Mouse (Mus musculus) embryonic facial prominence, embryonic 15.5 days (tissue): ENCODE measurements around the gene Arl6ip4. TPM values are rescaled to one million over a fixed set of nuclear protein-coding genes. Genes with fewer than 3 reads are reported as not detected.
A peak's percentile ranks its signal among the peaks of the same experiment; 100 is the strongest.

Source experiments
- ATAC-seq: fragments of 200-750 bp; cut with Nextera tagmentation; 2 replicates; pipeline ENCODE4 v1.8.0; 2017; ENCODE audit warnings: low read depth, moderate TSS enrichment; ENCODE audit not compliant: insufficient number of reproducible peaks, low FRiP score, low TSS enrichment
- H3K27ac ChIP-seq: fragments of 300-500 bp; sonication (generic); replicated peaks from 2 replicates; pipeline ENCODE4 v1.5.1; 2015; ENCODE audit warnings: mild to moderate bottlenecking, inconsistent platforms
- H3K27me3 ChIP-seq: fragments of 300-500 bp; sonication (generic); 2 replicates; pipeline ENCODE4 v1.6.1; 2015; ENCODE audit warnings: inconsistent platforms
- H3K36me3 ChIP-seq: fragments of 300-500 bp; sonication (generic); 2 replicates; pipeline ENCODE4 v1.6.1; 2015; ENCODE audit warnings: mild to moderate bottlenecking, inconsistent platforms
- H3K4me1 ChIP-seq: fragments of 300-500 bp; sonication (generic); 2 replicates; pipeline ENCODE4 v1.6.1; 2015; ENCODE audit warnings: inconsistent platforms
- H3K4me2 ChIP-seq: fragments of 300-500 bp; sonication (generic); replicated peaks from 2 replicates; pipeline ENCODE4 v1.6.1; 2015; ENCODE audit warnings: mild to moderate bottlenecking, inconsistent platforms
- H3K4me3 ChIP-seq: fragments of 300-500 bp; sonication (generic); replicated peaks from 2 replicates; pipeline ENCODE4 v1.5.1; 2015; ENCODE audit warnings: mild to moderate bottlenecking, inconsistent platforms
- H3K9ac ChIP-seq: fragments of 300-500 bp; sonication (generic); 2 replicates; pipeline ENCODE4 v1.6.1; 2015; ENCODE audit warnings: inconsistent platforms
- H3K9me3 ChIP-seq: fragments of 300-500 bp; sonication (generic); replicated peaks from 2 replicates; pipeline ENCODE4 v1.6.1; 2016; ENCODE audit warnings: inconsistent platforms
- WGBS: fragments of 180-500 bp; shearing (Covaris S2); methylation state at CpG from one replicate; pipeline ENCODE4 v1.1.7; 2015; 5-methylcytosine and 5-hydroxymethylcytosine counted together
- polyA plus RNA-seq: library from polyadenylated mRNA; unstranded; fragments of >200 nt; fragmentation: Nextera tagmentation; extraction: Ambion mirVana; gene quantifications from 2 replicates; pipeline ENCODE4 v1.2.1, GENCODE M21; 2015

Arl6ip4 gene
- polyA plus RNA-seq, 1 experiment from 2014 or later = 96.2 TPM

DNA sequence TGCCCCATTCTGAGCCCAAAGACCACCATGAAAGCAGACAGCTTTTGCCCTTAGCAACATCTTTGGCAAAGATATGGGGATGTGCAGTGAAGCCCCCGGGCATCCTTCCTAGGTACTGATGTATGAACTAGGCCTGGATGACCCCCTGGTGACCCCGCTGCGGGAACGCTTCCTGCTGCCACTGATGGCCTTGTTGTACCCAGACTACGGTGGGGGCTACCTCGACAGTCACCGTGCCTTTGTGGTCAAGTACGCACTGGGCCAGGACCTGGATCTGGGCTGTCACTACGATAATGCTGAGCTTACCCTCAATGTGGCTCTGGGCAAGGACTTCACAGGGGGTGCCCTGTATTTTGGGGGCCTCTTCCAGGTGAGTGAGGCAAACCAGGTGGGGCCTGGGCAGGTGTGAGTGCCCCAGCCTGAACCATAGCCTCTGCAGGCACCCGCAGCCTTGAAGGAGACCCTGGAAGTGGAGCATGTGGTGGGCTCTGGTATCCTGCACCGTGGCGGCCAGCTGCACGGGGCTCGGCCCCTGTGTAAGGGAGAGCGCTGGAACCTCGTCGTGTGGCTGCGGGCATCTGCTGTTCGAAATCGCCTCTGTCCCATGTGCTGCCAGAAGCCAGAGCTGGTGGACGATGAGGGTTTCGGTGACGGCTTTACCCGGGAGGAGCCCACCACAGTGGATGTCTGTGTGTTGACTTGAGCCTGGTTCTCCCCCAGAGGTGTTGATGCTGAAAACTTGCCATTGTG lies 1.4 kb upstream of the Arl6ip4 start:
- Histone ChIP-seq H3K27ac (no peak overlapping the region), H3K4me1 (peaks cover 48% of the 10 kb centered on the region), H3K9ac (no peak overlapping the region), H3K4me3 (no peak overlapping the region), H3K27me3 (no peaks in the 10 kb centered on the region), H3K36me3 (peaks cover 33% of the 10 kb centered on the region), H3K9me3 (no peaks in the 10 kb centered on the region), H3K4me2 (no peak overlapping the region; the same call in 1 of the 2 replicates)
- ATAC-seq = no peak
- WGBS = 92% methylated on average over 24 of the region's 24 CpGs

DNA sequence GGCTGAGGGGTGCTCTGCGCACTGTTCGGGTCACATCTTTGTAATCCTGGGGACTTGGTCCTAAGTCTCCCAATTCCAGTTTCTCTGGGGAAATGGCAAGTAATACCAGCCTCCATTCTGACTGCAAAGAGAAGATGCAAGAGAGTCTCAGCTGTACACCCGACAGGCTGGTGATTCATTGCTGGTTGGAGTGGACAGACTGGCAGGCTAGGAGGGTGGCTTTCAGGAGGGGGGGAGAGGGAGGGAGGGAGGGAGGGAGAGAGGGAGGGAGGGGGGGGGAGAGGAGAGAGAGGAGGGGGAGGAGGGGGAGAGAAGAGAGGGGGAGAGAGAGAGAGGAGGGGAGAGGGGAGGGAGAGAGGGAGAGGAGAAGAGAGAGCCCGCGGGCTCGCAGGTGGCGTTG lies 358 bp upstream of the Arl6ip4 start:
- peaks cover 57% of the 10 kb centered on the region for H3K4me1 ChIP-seq
- peak overlapping the region; percentile 93 for H3K4me2 ChIP-seq
- H3K9ac ChIP-seq = peak overlapping the region; percentile 97
- no peaks in the 10 kb centered on the region for H3K27me3 ChIP-seq
- H3K36me3 ChIP-seq = peaks cover 44% of the 10 kb centered on the region
- peak overlapping the region; percentile 98 for H3K4me3 ChIP-seq
- no peak for ATAC-seq
- H3K9me3 ChIP-seq = no peaks in the 10 kb centered on the region
- peak overlapping the region; percentile 78 for H3K27ac ChIP-seq
- WGBS = 27% methylated on average over 7 of the region's 7 CpGs

DNA sequence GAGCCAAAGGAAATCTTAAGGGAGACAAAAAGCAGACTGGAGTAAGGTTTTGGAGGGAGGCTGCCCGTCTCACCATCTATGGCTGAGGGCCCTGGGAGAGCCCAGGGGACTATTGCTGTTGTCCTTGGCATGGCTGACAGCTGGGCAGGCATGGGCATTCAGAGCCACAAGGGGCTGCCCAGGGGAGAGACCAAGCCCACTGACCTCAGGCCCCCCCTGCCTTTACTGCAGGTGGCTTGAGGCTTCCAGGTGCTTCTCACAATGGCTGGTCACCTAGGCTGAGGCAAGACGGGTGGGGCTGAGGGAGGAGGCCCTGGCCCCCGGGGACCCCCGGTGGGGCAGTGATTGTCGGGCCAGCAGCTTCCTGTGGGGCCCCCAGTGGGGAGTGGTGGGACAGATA lies 3.3 kb downstream of the Arl6ip4 start:
- H3K9ac ChIP-seq = no peak overlapping the region
- no peaks in the 10 kb centered on the region for H3K9me3 ChIP-seq
- no peaks in the 10 kb centered on the region for H3K27me3 ChIP-seq
- peaks cover 61% of the 10 kb centered on the region for H3K36me3 ChIP-seq
- no peak overlapping the region for H3K27ac ChIP-seq
- 69% methylated on average over 5 of the region's 5 CpGs for WGBS
- peaks cover 35% of the 10 kb centered on the region for H3K4me1 ChIP-seq
- no peak overlapping the region for H3K4me2 ChIP-seq
- no peak overlapping the region for H3K4me3 ChIP-seq
- ATAC-seq = no peak

DNA sequence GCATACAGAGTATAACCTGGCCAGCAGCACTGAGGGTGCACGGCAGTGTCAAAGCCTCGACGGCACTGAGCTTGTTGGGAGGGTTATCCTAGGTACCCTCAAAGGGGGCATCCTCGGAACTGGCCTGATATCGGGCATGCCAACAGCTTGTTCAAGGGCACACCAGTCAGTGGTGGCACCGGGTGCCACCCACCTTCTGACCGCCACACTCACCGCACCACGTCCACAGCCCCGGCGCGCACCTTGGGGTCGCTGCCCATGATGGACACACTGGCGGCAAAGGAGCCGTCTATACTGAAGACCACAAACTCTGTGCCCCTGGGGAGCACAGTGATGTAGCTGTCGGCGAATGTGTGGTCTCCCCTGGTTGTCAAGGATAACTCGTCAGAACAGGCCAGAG lies 6.5 kb downstream of the Arl6ip4 start:
- H3K36me3 ChIP-seq = peaks cover 71% of the 10 kb centered on the region
- no peak overlapping the region for H3K4me2 ChIP-seq
- ATAC-seq = no peak
- no peaks in the 10 kb centered on the region for H3K9me3 ChIP-seq
- peaks cover 24% of the 10 kb centered on the region for H3K4me1 ChIP-seq
- no peak overlapping the region for H3K4me3 ChIP-seq
- H3K27ac ChIP-seq = no peak overlapping the region
- H3K27me3 ChIP-seq = no peaks in the 10 kb centered on the region
- H3K9ac ChIP-seq = no peak overlapping the region
- 86% methylated on average over 18 of the region's 18 CpGs for WGBS

DNA sequence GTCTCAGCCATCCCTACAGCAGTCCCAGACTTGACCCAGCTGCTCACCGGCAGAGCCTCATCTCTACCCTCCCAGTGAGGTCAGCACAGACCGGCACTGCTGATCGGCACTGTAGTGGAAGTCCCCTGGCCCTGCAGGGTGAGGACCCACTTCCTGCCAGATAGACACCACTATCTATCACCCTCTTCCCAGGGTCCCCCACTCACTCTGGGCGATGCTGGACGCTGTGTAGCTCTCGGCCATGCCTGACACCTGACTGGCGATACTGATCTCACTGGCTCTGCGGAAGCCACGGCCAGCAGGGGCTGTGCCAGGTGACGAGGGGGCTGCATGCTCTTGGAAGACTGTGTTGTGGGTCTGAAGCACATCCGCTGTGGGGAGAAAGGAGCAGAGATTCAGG lies 9.2 kb downstream of the Arl6ip4 start:
- H3K9ac ChIP-seq = no peak overlapping the region
- H3K9me3 ChIP-seq = no peaks in the 10 kb centered on the region
- 0 out of 2 replicates have a peak, but pooled peaks cover 3% of the 10 kb centered on the region for H3K4me1 ChIP-seq
- H3K27me3 ChIP-seq = no peaks in the 10 kb centered on the region
- H3K4me2 ChIP-seq = no peak overlapping the region
- peaks cover 66% of the 10 kb centered on the region for H3K36me3 ChIP-seq
- 87% methylated on average over 11 of the region's 11 CpGs for WGBS
- no peak overlapping the region for H3K27ac ChIP-seq
- no peak for ATAC-seq
- no peak overlapping the region for H3K4me3 ChIP-seq

DNA sequence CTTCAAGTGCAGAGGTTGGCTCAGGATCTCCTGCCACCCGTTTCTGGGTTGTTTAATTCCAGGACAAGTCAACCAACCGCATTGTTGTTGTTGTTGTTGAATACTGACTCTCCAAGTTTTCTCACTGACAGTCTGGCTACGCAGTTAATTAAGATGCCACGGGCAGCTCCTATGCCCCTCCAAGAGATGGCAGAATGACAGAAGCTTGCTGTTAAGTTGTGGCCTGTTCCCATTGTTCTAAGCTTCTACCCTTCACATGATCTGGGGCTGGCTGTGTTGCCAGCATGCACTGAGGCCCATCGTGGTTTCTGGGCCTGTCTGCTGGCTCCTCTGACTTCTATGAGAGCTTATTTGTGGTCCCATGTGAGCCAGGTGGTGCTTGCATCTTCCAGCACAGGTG lies 18.4 kb downstream of the Arl6ip4 start:
- Histone ChIP-seq H3K4me1 (no peaks in the 10 kb centered on the region), H3K27me3 (no peaks in the 10 kb centered on the region), H3K27ac (no peak overlapping the region), H3K36me3 (peaks cover 48% of the 10 kb centered on the region), H3K9ac (no peak overlapping the region), H3K4me3 (no peak overlapping the region), H3K4me2 (no peak overlapping the region), H3K9me3 (no peaks in the 10 kb centered on the region)
- 84% methylated on average over 5 of the region's 5 CpGs for WGBS
- ATAC-seq = no peak

DNA sequence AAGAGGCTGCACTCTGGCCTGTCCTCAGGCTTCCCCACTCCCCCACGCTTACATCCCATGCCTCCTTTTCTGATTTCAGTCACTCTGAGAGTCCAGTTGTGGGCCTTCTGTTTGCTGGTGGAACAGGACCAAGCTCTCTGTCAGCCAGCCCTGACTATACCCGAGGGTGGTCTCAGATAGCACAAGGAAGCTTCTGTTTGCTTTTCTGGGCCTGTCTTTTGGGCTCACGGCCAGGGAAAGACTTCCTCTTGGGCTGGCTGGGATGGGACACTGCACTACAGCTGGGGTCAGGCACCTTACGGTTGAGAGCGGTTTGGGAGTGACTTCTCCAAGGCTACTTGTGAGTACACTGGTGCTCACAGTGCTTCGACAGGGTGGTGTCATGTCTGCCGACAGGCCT lies 22.2 kb downstream of the Arl6ip4 start:
- no peaks in the 10 kb centered on the region for H3K4me1 ChIP-seq
- H3K4me2 ChIP-seq = no peak overlapping the region
- no peaks in the 10 kb centered on the region for H3K27me3 ChIP-seq
- 62% methylated on average over 7 of the region's 7 CpGs for WGBS
- peaks cover 46% of the 10 kb centered on the region for H3K36me3 ChIP-seq
- ATAC-seq = no peak
- H3K9me3 ChIP-seq = no peaks in the 10 kb centered on the region
- no peak overlapping the region for H3K9ac ChIP-seq
- H3K4me3 ChIP-seq = no peak overlapping the region
- no peak overlapping the region for H3K27ac ChIP-seq

DNA sequence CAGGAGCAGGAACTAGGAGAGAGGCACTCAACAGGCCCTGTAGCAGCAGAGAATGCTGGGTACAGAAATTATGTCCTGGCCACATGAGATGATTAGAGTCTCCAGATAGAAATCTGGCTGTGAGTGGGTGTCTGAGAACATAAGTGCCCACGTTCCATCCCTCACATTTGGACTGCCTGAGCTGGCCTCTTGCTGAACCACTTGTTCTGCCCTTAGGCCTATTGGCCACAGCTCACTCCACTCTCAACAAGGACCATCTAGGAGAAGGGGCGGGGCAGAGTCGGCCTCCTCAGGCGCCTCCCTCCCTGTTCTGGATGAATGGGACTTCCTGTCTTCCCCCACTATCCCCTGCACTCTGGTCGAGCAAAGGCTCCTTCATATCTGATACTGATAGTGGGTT lies 33.1 kb downstream of the Arl6ip4 start:
- Histone ChIP-seq H3K27me3 (no peaks in the 10 kb centered on the region), H3K4me1 (no peaks in the 10 kb centered on the region), H3K36me3 (peaks cover 11% of the 10 kb centered on the region), H3K9ac (no peak overlapping the region), H3K4me3 (no peak overlapping the region), H3K4me2 (no peak overlapping the region), H3K9me3 (no peaks in the 10 kb centered on the region), H3K27ac (no peak overlapping the region)
- WGBS = 48% methylated on average over 5 of the region's 5 CpGs
- ATAC-seq = no peak

DNA sequence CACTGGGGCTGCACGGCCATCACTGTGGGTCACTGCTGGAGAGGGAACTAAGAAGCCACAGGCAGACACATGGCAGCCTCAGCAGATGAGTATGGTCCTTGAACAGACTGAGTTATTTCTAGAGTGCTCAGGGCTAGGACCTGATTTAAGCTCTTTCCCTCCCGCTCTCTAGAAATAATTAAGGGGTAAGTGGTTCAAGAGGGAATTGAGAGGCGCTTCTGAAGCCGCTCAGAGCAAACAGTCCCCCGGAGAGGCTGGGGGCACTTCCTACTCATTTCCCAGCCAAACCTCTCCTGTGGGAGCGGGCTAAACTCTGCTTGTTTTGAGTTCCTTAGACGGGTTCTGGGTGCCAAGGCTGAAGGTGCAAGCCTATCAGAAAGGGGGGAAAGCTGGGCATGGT lies 35.0 kb downstream of the Arl6ip4 start:
- no peaks in the 10 kb centered on the region for H3K9me3 ChIP-seq
- no peak for ATAC-seq
- H3K36me3 ChIP-seq = peaks cover 11% of the 10 kb centered on the region
- no peak overlapping the region for H3K4me3 ChIP-seq
- H3K4me2 ChIP-seq = no peak overlapping the region
- no peaks in the 10 kb centered on the region for H3K4me1 ChIP-seq
- no peak overlapping the region for H3K27ac ChIP-seq
- H3K9ac ChIP-seq = 0 out of 2 replicates have a peak overlapping the region, but pooled peaks have one; percentile 6
- no peaks in the 10 kb centered on the region for H3K27me3 ChIP-seq
- WGBS = 79% methylated on average over 7 of the region's 7 CpGs

DNA sequence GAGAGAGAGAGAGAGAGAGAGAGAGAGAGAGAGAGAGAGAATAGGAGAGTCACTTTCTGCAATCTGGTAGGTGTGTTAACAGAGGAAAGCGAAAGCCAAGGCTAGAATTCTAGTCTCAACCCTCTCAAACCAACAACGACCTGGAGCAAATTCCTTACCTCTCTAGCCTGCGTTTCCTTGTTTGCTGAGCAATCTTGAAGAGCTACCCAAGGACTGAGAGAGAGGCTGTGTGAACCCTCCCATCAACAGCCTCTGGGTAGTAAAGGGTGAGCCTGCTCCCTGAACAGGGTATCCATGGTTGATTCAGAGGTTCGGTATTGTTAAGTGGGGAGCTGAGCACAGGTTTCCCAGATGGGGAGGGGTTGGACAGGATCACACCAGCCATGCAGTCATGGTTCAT lies 36.8 kb downstream of the Arl6ip4 start:
- WGBS = 73% methylated on average over 4 of the region's 4 CpGs
- no peak for ATAC-seq
- no peak overlapping the region for H3K4me3 ChIP-seq
- H3K9me3 ChIP-seq = no peaks in the 10 kb centered on the region
- H3K4me2 ChIP-seq = no peak overlapping the region
- H3K4me1 ChIP-seq = no peaks in the 10 kb centered on the region
- H3K36me3 ChIP-seq = peaks cover 5% of the 10 kb centered on the region
- H3K27me3 ChIP-seq = no peaks in the 10 kb centered on the region
- H3K9ac ChIP-seq = no peak overlapping the region
- H3K27ac ChIP-seq = no peak overlapping the region

DNA sequence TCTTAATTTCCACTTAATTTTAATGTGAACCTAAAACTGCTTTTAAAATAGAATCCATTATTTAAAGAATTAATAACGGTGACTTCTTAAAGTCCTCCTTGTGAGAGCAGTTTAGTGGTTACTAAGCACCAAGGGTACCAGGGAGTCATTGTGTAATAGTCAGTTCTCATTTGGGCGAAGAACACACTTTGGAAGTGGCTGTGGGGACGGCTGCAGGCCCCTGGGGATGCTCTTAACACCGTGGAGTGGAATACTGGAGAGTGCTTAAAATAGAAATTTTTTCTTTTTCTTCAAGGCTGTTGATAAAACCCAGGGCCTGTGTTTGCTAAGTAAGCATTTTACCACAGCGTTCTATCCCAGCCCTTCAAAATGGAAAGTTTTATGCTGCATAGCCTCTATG lies 40.1 kb downstream of the Arl6ip4 start:
- no peaks in the 10 kb centered on the region for H3K9me3 ChIP-seq
- H3K9ac ChIP-seq = no peak overlapping the region
- H3K4me1 ChIP-seq = peaks cover 15% of the 10 kb centered on the region
- H3K36me3 ChIP-seq = no peaks in the 10 kb centered on the region; the same call in 1 of the 2 replicates
- no peak overlapping the region for H3K4me2 ChIP-seq
- no peak overlapping the region for H3K27ac ChIP-seq
- ATAC-seq = no peak
- H3K27me3 ChIP-seq = no peaks in the 10 kb centered on the region
- no peak overlapping the region for H3K4me3 ChIP-seq
- whole genome bisulfite sequencing = 68% methylated on average over 5 of the region's 5 CpGs

DNA sequence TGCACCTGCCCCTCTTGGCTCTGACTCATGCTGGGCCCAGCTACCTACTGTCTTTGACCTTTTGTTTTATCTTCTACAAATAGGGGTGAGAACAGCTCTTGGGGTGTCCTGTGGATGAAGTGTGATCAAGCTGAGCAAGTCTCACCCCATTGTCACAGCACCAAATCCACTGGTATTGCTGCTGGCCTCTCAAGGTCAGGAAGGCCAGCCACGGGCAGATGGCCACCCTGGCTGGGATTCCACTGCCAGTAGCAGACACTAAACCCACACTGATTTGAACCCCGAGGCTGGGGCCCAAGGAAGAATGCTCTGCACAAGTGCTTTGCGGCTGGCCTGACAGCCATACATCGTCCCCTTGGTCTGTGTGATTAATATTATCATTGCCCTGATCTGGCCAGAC lies 42.4 kb downstream of the Arl6ip4 start:
- Histone ChIP-seq H3K4me1 (peaks cover 28% of the 10 kb centered on the region), H3K9me3 (no peaks in the 10 kb centered on the region), H3K27ac (no peak overlapping the region), H3K36me3 (no peaks in the 10 kb centered on the region), H3K9ac (no peak overlapping the region), H3K4me3 (no peak overlapping the region), H3K27me3 (no peaks in the 10 kb centered on the region), H3K4me2 (no peak overlapping the region)
- no peak for ATAC-seq
- WGBS = 76% methylated on average over 4 of the region's 4 CpGs
